Mouse (Mus musculus) heart, postnatal 0 days (tissue): ENCODE measurements around the gene Mthfr.

ENCODE experiments used
- CTCF ChIP-seq: IDR thresholded peaks from 2 replicates; pipeline ENCODE4 v1.5.1; 2016; ENCODE audit warnings: antibody characterized with exemption, control low read depth, low read depth
- EP300 ChIP-seq: IDR thresholded peaks from 2 replicates; pipeline ENCODE4 v1.6.1; 2016; ENCODE audit warnings: antibody characterized with exemption, low read depth

DNA sequence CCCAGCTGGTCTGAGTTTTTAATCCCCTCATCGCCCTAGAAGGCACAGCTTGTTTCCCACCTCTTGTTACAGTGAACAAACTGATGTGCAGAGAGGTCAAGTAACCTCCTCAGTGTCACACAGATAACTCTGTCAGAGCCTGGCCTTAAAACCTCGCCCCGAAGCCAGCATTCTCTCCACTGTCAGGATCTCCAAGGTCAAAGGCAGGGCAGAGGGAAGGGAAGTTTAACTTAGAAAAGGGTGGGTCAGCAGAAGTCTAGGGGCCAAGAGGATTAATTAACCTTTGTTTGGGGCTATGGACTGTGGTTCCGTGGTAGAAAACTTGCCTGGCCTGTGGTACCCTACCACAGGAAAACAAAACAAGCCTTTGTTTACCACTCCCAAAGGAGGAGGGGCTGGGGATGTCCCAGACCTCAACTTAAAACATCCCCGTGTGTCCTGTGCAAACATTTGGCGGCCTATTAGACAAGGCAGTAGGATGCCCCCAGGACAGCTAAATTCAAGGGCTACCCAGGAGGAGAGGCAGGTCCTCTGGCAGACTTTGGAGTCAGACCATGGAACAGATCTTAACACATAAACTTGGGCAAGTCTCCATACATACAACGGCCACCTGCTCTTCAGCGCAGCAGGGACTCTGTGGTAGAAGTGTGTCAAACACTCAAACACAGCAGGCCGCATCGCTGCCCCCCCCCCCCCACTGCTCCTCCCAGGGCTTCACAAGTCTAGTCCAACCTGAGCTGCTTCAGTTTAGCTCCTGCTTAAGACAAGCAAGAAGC, 46.4 kb downstream of the Mthfr start:
- no peak for TF ChIP-seq CTCF
- no peak for TF ChIP-seq EP300
